Mouse (Mus musculus) left cerebral cortex, postnatal 25 days (tissue): Measurements from ENCODE around the gene Mymk. TPM values are rescaled to one million over a fixed set of nuclear protein-coding genes. Genes with fewer than 3 reads are reported as not detected.

Experiments used
- DNase-seq, 2 experiments: peaks; one replicate each; pipeline ENCODE4 v3.0.0; 2022; ENCODE audit warnings: low spot score in 2 of 2, mixed read lengths in 1 of 2
- intact Hi-C: fragments of 180-260 bp; cut with DNase I; formaldehyde crosslinking; loops from one replicate; pipeline ENCODE4 v1.15.1; 2025
- total RNA-seq, 2 experiments: library from RNA; stranded (reverse); gene quantifications; 2 replicates each; pipeline ENCODE4 v1.2.3; 2021

Mymk gene
- under 1 TPM; 0.32 to 0.60 TPM for total RNA-seq

DNA sequence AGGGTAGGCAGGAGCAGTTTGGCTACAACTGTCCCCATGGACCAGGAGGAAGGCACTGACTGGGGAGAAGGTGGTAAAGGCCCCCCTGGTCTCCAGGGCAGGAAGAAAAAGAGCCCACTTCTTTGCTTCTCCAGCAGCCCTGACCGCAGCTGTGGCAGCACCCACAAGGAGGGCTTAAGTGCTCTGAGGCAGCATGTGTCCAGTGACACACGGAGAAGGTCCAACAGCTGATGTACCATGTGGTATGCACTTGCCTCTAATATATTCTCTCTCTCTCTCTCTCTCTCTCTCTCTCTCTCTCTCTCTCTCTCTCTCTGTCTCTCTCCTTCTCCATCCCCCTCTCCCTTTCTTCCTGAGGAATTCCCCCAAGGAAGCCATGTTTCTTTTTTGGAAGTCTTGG is at the start of gene Mymk:
Gene Mymk (minus strand): TSS at position 202 of the 400 bp plus-strand sequence.
- no peak for DNase-seq
- intact Hi-C loops: loop anchor here (10.0 kb wide), 1 partner anchor 163 kb away; no protein-coding TSS in a partner anchor

- no peak for DNase-seq
- intact Hi-C loops: loop anchor here (5.0 kb wide), 1 partner anchor 43 kb away; the partner anchor contains the start of gene Adamtsl2
Observed at GRCm38 (mm10) chr2:27120241-27120641, 48.3 kb upstream of the Mymk start.

DNA sequence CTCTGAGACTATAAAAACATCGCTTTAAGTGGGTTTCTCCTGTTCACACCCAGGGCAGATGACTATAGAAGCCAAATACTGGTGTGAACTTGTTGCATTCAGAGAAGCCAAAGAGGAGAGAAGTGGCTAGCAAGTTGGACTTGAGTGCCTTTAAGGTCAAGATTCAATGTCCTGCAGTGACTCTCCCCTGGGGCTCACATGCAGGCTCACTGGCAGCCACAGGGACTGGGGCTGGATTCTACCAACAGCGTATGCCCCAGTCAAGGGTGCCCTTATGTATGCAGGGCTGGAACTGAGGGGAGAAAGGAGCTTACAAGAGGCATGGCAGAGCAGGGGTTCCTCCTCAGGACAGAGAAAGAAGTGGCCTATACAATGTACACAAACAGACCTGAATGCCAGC is 47.8 kb upstream of the Mymk start:
- intact Hi-C loops: loop anchor here (5.0 kb wide), 1 partner anchor 42 kb away; the partner anchor contains the start of gene Adamtsl2
- no peak for DNase-seq

DNA sequence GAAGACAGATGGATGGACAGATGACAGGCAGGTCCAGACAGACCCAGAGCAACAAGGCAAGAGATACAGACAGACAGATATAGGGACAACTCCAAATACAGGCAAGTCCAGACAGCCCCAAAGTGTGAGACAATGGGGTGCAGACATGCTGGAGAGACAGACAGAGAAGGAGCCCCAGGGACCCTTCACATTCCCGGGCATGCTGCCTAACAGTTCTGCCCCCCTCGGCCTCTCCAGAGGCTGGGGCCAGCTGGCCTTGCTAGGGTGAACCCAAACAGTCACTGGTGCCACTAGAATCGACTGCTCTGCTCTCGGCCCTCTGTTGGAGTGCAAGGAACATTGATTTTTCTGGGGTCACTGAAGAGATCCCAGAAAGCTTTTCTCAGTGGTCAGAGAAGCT is 46.5 kb upstream of the Mymk start:
- DNase-seq: no peak
- intact Hi-C loops: no loop called here

DNA sequence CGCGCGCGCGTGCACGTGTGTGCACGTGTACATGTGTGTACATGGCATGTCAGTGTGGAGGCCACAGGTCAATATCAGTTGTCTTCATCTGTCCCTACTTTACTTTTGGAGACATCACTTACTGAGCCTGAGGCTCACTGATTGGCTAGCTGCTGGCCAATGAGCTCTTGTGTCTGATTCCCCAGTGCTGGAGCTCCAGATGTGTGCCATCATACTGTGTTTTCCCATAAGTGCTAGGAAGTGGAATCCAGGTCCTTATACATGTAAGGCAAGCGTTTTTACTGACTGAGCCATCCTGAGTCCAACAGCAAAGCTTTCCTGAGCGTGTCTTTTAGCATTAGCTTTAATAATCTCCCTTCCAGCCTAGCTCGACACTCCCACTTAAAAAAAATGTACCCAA is 42.2 kb upstream of the Mymk start:
- no peak for DNase-seq
- intact Hi-C loops: no loop called here

GRCm38 (mm10) chr2:27112585-27112984 is 40.6 kb upstream of the Mymk start:
- DNase-seq: no peak
- intact Hi-C loops: no loop called here

GRCm38 (mm10) chr2:27109052-27109451 is 37.1 kb upstream of the Mymk start:
- peak in 1 of 2 experiments; percentile 41 for DNase-seq
- intact Hi-C loops: no loop called here

- intact Hi-C loops: no loop called here
Observed at GRCm38 (mm10) chr2:27108144-27108543, 36.2 kb upstream of the Mymk start.

DNA sequence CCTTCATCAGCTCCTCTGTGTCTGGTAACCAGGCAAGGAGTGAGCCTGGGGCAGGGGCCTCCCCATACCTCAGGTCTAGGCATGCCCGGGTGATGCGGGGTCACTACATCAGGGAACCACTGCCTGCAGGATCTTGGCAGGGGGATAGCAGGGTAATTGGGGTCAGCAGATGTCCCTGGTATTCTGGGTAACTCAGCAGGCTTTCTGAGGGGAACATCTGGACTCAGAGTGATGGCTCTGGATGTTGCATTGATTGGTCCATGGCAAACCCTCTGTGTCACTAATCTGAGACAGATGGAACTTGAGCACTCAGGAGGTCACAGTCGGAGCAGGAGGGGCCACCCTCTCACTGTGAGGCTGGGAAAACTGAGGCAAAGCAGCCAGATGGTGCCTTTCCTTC is 34.8 kb upstream of the Mymk start:
- intact Hi-C loops: no loop called here
- DNase-seq: no peak

More at GRCm38 (mm10) chr2:27108144-27108543, 36.2 kb upstream of the Mymk start:
- no peak for DNase-seq

- intact Hi-C loops: no loop called here
- peak; percentile 59 to 67 for DNase-seq
Observed at GRCm38 (mm10) chr2:27103554-27103953, 31.6 kb upstream of the Mymk start.

- intact Hi-C loops: loop anchor here (1.0 kb wide), 1 partner anchor 68 kb away; the partner anchor contains the start of gene Dbh
- DNase-seq: peak in 1 of 2 experiments; percentile 58
Observed at GRCm38 (mm10) chr2:27097776-27098175, 25.8 kb upstream of the Mymk start.

GRCm38 (mm10) chr2:27097241-27097656 is 25.3 kb upstream of the Mymk start:
- intact Hi-C loops: loop anchor here (1.0 kb wide), 1 partner anchor 68 kb away; the partner anchor contains the start of gene Dbh
- peak in 1 of 2 experiments; percentile 66 for DNase-seq

- intact Hi-C loops: loop anchor here (1.0 kb wide), 1 partner anchor 130 kb away; no protein-coding TSS in a partner anchor
- peak; percentile 75 to 95 for DNase-seq
Observed at GRCm38 (mm10) chr2:27096341-27096981, 24.5 kb upstream of the Mymk start.

GRCm38 (mm10) chr2:27095178-27095577 is 23.2 kb upstream of the Mymk start:
- no peak for DNase-seq
- intact Hi-C loops: no loop called here

- intact Hi-C loops: no loop called here
- DNase-seq: no peak
Observed at GRCm38 (mm10) chr2:27089238-27089637, 17.3 kb upstream of the Mymk start.

DNA sequence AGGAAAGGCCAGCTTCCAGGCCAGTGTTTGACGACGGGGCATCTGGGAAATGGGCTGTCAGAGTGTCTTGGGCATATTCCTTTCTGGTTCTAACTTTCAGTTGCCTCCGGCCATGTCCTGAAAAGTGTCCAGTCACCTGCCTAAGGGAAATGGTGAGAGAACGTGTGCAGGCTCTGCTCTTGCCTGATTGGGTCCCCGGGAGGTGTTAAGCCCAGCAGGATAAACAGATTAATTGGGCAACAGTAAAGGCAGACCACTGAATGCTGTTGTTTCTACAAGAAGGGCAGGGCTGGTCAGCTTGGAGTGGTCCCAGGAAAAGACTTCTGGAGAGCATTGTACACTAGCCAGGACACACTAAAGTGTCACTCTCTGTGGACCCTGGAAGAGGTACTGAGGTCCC is 16.7 kb upstream of the Mymk start:
- intact Hi-C loops: no loop called here

DNA sequence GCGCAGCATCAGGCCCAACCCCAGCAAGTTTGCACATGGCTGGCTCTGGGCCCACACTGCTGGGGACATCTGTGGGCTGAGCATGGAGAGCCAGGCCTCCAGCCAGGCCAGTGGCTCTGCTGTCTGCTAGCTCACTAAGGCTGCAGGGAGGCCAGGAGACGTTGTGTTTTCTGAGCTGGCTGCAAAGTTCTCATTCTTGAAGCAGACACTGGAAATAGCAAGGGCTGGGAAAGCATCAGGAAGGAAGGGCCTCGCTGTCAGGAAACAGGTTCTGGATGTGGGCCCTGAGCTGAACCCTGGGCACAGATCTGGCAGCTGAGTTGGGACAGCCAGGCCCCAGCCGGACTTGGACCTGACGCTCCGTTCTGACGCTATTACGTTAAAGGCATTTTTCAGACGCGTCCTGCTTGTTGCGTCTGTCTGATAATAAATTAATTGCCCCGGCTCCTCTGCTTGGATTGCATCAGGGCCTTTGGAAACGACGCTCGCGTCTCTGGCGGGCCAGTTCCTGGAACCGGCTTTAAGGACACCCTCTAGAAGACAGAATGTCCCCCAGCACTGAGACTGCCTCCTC is 16.2 kb upstream of the Mymk start:
- no peak for DNase-seq
- intact Hi-C loops: no loop called here

More for the DNA sequence above, 16.7 kb upstream of the Mymk start:
- no peak for DNase-seq

GRCm38 (mm10) chr2:27087581-27087980 is 15.6 kb upstream of the Mymk start:
- DNase-seq: no peak
- intact Hi-C loops: no loop called here

- DNase-seq: no peak
- intact Hi-C loops: no loop called here
Observed at GRCm38 (mm10) chr2:27086483-27087010, 14.6 kb upstream of the Mymk start.

DNA sequence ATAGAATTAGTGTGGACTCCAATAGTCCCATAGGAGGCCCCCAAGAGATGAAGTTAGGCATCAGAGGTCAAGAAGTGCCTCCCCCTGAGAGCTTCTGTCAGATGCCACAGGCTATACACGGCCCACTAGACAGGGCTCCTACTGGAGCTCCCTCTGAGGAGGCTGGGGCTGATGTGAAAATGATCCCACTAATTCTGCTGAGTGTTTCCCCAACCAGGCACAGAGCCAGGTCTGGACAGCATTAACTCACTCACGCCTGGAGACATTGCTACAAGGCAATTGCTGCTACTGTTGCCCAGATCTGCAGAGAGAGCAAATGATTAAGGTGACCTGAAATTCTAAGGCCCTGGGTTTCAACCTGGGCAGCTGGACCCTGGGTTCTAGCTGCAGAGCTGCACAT is 13.8 kb upstream of the Mymk start:
- intact Hi-C loops: no loop called here
- no peak for DNase-seq

- intact Hi-C loops: no loop called here
- peak in 1 of 2 experiments; percentile 18 for DNase-seq
Observed at GRCm38 (mm10) chr2:27084963-27085362, 13.0 kb upstream of the Mymk start.
